In genomic region chr9:67285544-67285943, GRCm38 (mm10) we compare ENCODE assay signal across 19 mouse cellular contexts.
A peak's percentile ranks its signal among the peaks of the same experiment; 100 is the strongest.
DNase-seq lines count a peak whose midpoint lies in the region; ATAC-seq and TF ChIP-seq lines count a peak whose summit lies in the region.
"Had no signal": no experiment of that assay in that cellular context is flagged by ENCODE, and none has a peak within 500 bp of the region (broad histone marks: within the 10 kb centered on the region; RNA-seq: fewer than 3 reads in every experiment).

No protein-coding gene starts in this region.

- no peak overlapping the region for H3K4me3 ChIP-seq in heart, postnatal 0 days (ENCODE audit: low read depth, low read length)
- H3K4me3 ChIP-seq in heart, embryonic 10.5 days: no peak overlapping the region
- H3K4me3 ChIP-seq in liver, postnatal 0 days (ENCODE audit: low read depth, low read length): no peak overlapping the region
- no peak overlapping the region for H3K4me3 ChIP-seq in liver, embryonic 11.5 days (ENCODE audit: low read depth, low read length)
- H3K4me3 ChIP-seq: embryonic facial prominence, embryonic 12.5 days; forebrain, embryonic 12.5 days; megakaryocyte, embryonic 14.5 days had no signal

- H3K9ac ChIP-seq in heart, postnatal 0 days (replicated peaks; ENCODE audit: low read depth, low read length): no peak overlapping the region
- H3K9ac ChIP-seq in liver, postnatal 0 days (replicated peaks): no peak overlapping the region
- H3K9ac ChIP-seq in liver, embryonic 11.5 days (ENCODE audit: low read depth, low read length): no peak overlapping the region
- H3K9ac ChIP-seq: embryonic facial prominence, embryonic 12.5 days; forebrain, embryonic 12.5 days; liver, embryonic 14.5 days had no signal

- DNase-seq in heart, postnatal 0 days (ENCODE audit: low spot score): no peak
- DNase-seq in heart, embryonic 10.5 days (ENCODE audit: low spot score): no peak
- no peak for DNase-seq in liver, postnatal 0 days
- no peak for DNase-seq in liver, embryonic 11.5 days (ENCODE audit: low spot score)
- DNase-seq in retina, postnatal 1 day: peak; percentile 22
- no peak for DNase-seq in retina, embryonic 14.5 days (ENCODE audit: low spot score)
- no peak for DNase-seq in kidney, postnatal 25 days
- DNase-seq: adrenal gland, postnatal 14 days; cerebellum, adult 2 months; cerebellum, postnatal 25 days; heart, postnatal 14 days; kidney, adult 2 months; kidney, postnatal 14 days had no signal

- peaks cover 58% of the 10 kb centered on the region for H3K36me3 ChIP-seq in heart, postnatal 0 days (replicated peaks; ENCODE audit: control insufficient read depth, insufficient read depth, low read length)
- H3K36me3 ChIP-seq in heart, embryonic 10.5 days: peaks cover 46% of the 10 kb centered on the region
- H3K36me3 ChIP-seq in liver, postnatal 0 days (replicated peaks; ENCODE audit: insufficient read depth, low read length): no peaks in the 10 kb centered on the region
- H3K36me3 ChIP-seq in liver, embryonic 11.5 days (ENCODE audit: control insufficient read depth, insufficient read depth, low read length): no peaks in the 10 kb centered on the region
- H3K36me3 ChIP-seq: forebrain, embryonic 12.5 days had no signal

- TF ChIP-seq EP300 in heart, postnatal 0 days (IDR thresholded peaks at IDR 0.05; ENCODE audit: low read depth): no peak
- TF ChIP-seq EP300 in liver, postnatal 0 days (IDR thresholded peaks at IDR 0.05; ENCODE audit: low read depth): no peak

- no peaks in the 10 kb centered on the region for H3K9me3 ChIP-seq in heart, postnatal 0 days (replicated peaks; ENCODE audit: control insufficient read depth, low read length)
- H3K9me3 ChIP-seq in heart, embryonic 10.5 days: no peaks in the 10 kb centered on the region
- no peaks in the 10 kb centered on the region for H3K9me3 ChIP-seq in liver, postnatal 0 days (ENCODE audit: low read length)
- no peaks in the 10 kb centered on the region for H3K9me3 ChIP-seq in liver, embryonic 11.5 days (ENCODE audit: control insufficient read depth, low read length)
- H3K9me3 ChIP-seq: embryonic facial prominence, embryonic 12.5 days; forebrain, embryonic 12.5 days; megakaryocyte, embryonic 14.5 days had no signal

- no peak overlapping the region for H3K27ac ChIP-seq in heart, postnatal 0 days (ENCODE audit: low read depth)
- no peak overlapping the region for H3K27ac ChIP-seq in heart, embryonic 10.5 days
- no peak overlapping the region for H3K27ac ChIP-seq in liver, postnatal 0 days (ENCODE audit: low read depth)
- H3K27ac ChIP-seq in liver, embryonic 11.5 days (ENCODE audit: low read depth, low read length): no peak overlapping the region
- H3K27ac ChIP-seq: embryonic facial prominence, embryonic 12.5 days; forebrain, embryonic 12.5 days; liver, embryonic 14.5 days had no signal

- no peak overlapping the region for H3K4me2 ChIP-seq in heart, postnatal 0 days (ENCODE audit: low read depth, low read length)
- H3K4me2 ChIP-seq in liver, postnatal 0 days (ENCODE audit: low read depth, low read length): no peak overlapping the region
- no peak overlapping the region for H3K4me2 ChIP-seq in liver, embryonic 11.5 days
- H3K4me2 ChIP-seq: embryonic facial prominence, embryonic 12.5 days; forebrain, embryonic 12.5 days; heart, embryonic 11.5 days had no signal

- H3K4me1 ChIP-seq in heart, postnatal 0 days (ENCODE audit: control insufficient read depth, insufficient read depth): no peaks in the 10 kb centered on the region
- peaks cover 10% of the 10 kb centered on the region for H3K4me1 ChIP-seq in heart, embryonic 10.5 days
- no peaks in the 10 kb centered on the region for H3K4me1 ChIP-seq in liver, postnatal 0 days (ENCODE audit: insufficient read depth)
- no peaks in the 10 kb centered on the region for H3K4me1 ChIP-seq in liver, embryonic 11.5 days (replicated peaks; ENCODE audit: control insufficient read depth, insufficient read depth, low read length)
- H3K4me1 ChIP-seq: forebrain, embryonic 12.5 days; megakaryocyte, embryonic 14.5 days had no signal

- ATAC-seq in heart, postnatal 0 days (ENCODE audit: insufficient read depth, low read depth): no peak
- no peak for ATAC-seq in liver, postnatal 0 days
- ATAC-seq in liver, embryonic 11.5 days (replicated peaks; ENCODE audit: low FRiP score): no peak
- ATAC-seq: midbrain, embryonic 16.5 days had no signal

- H3K27me3 ChIP-seq in heart, postnatal 0 days (ENCODE audit: control insufficient read depth, insufficient read depth, low read length): no peaks in the 10 kb centered on the region
- peaks cover 6% of the 10 kb centered on the region; the same call in 1 of the 2 replicates for H3K27me3 ChIP-seq in heart, embryonic 10.5 days (ENCODE audit: insufficient read depth, poor library complexity, severe bottlenecking)
- H3K27me3 ChIP-seq in liver, postnatal 0 days (ENCODE audit: insufficient read depth, low read length): no peaks in the 10 kb centered on the region
- H3K27me3 ChIP-seq in liver, embryonic 11.5 days (replicated peaks; ENCODE audit: control insufficient read depth, insufficient read depth, low read length): no peaks in the 10 kb centered on the region
- H3K27me3 ChIP-seq: embryonic facial prominence, embryonic 12.5 days; forebrain, embryonic 12.5 days had no signal

- TF ChIP-seq CTCF in heart, postnatal 0 days (IDR thresholded peaks at IDR 0.05; ENCODE audit: low read depth): 0 out of 2 replicates have a peak, but pooled peaks have one; percentile 21
- 0 out of 2 replicates have a peak, but pooled peaks have one; percentile 17 for TF ChIP-seq CTCF in liver, postnatal 0 days (IDR thresholded peaks at IDR 0.05; ENCODE audit: low read depth)

- 66% methylated on average over 3 of the region's 3 CpGs for WGBS in heart, postnatal 0 days
- 60% methylated on average over 3 of the region's 3 CpGs for WGBS in heart, embryonic 10.5 days
- WGBS in liver, postnatal 0 days (ENCODE audit: insufficient replicate concordance): 67% methylated on average over 3 of the region's 3 CpGs
- 68% methylated on average over 3 of the region's 3 CpGs for WGBS in liver, embryonic 11.5 days
